Mouse (Mus musculus): ENCODE measurements around the gene Usp43. TPM values are rescaled to one million over a fixed set of nuclear protein-coding genes. Genes with fewer than 3 reads are reported as not detected.
A peak's percentile ranks its signal among the peaks of the same experiment; 100 is the strongest.

The Usp43 gene
- polyA plus RNA-seq, 1 experiment = 6.1 TPM

- Histone ChIP-seq H3K4me3 (ENCODE audit: insufficient read depth, low read length) (no peak overlapping the region), H3K4me1 (ENCODE audit: control insufficient read depth, insufficient read depth, low read length) (no peaks in the 10 kb centered on the region), H3K27ac (ENCODE audit: insufficient read depth, low read length) (no peak overlapping the region)
- no peak for TF ChIP-seq CTCF (IDR thresholded peaks at IDR 0.05; ENCODE audit: extremely low read depth, insufficient read depth, low read length)
- TF ChIP-seq POLR2A (IDR thresholded peaks at IDR 0.05; ENCODE audit: extremely low read depth, insufficient read depth, low read length) = no peak
Observed at GRCm38 (mm10) chr11:67948229-67948628, 26.3 kb upstream of the Usp43 start.

- Histone ChIP-seq H3K4me1 (ENCODE audit: control insufficient read depth, insufficient read depth, low read length) (no peaks in the 10 kb centered on the region), H3K27ac (ENCODE audit: insufficient read depth, low read length) (no peak overlapping the region), H3K4me3 (ENCODE audit: insufficient read depth, low read length) (no peak overlapping the region)
- TF ChIP-seq POLR2A (IDR thresholded peaks at IDR 0.05; ENCODE audit: extremely low read depth, insufficient read depth, low read length) (no peak), CTCF (IDR thresholded peaks at IDR 0.05; ENCODE audit: extremely low read depth, insufficient read depth, low read length) (no peak)
Observed at GRCm38 (mm10) chr11:67932156-67932555, 10.2 kb upstream of the Usp43 start.

DNA sequence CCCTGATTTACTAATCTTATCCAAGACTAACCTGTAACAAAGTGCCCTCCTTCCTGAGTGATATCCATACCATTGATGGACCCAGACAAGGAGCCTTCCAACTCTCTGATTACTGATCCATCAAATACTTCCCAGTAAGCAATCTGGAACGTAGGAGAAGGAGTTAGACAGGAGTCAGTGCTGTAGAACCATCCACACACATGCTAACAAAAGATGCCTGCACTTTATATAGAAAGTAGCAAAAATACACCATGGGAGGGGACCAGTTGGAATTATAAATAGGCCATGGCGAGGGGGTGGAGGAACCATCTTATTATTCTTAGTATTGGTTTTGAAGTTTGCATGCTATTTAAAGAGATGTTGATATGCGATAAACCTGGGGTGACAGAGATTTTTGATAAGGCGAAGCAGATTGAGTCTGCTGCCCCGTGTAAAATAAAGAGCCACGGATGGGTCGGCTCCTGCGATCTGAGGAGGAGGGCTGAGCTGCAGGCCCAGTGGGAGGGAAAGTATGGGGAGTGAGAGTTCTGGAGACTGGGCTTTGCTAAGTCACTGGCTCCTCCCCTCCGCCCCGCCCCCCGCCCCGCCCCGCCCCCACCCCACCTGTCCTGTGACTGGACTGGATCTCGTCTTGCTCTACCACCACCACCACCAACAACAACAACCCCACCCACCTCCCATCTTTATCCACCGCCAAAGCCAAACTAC is 4.5 kb upstream of the Usp43 start:
- TF ChIP-seq CTCF (IDR thresholded peaks at IDR 0.05; ENCODE audit: extremely low read depth, insufficient read depth, low read length) (no peak), POLR2A (IDR thresholded peaks at IDR 0.05; ENCODE audit: extremely low read depth, insufficient read depth, low read length) (no peak)
- no peak overlapping the region for H3K27ac ChIP-seq (ENCODE audit: insufficient read depth, low read length)
- H3K4me1 ChIP-seq (ENCODE audit: control insufficient read depth, insufficient read depth, low read length) = no peaks in the 10 kb centered on the region
- H3K4me3 ChIP-seq (ENCODE audit: insufficient read depth, low read length) = no peak overlapping the region

- Histone ChIP-seq H3K27ac (ENCODE audit: insufficient read depth, low read length) (no peak overlapping the region), H3K4me3 (ENCODE audit: insufficient read depth, low read length) (no peak overlapping the region), H3K4me1 (ENCODE audit: control insufficient read depth, insufficient read depth, low read length) (no peaks in the 10 kb centered on the region)
- TF ChIP-seq POLR2A (IDR thresholded peaks at IDR 0.05; ENCODE audit: extremely low read depth, insufficient read depth, low read length) = no peak
- no peak for TF ChIP-seq CTCF (IDR thresholded peaks at IDR 0.05; ENCODE audit: extremely low read depth, insufficient read depth, low read length)
Observed at GRCm38 (mm10) chr11:67925000-67925399, 3.0 kb upstream of the Usp43 start.

- Histone ChIP-seq H3K27ac (ENCODE audit: insufficient read depth, low read length) (no peak overlapping the region), H3K4me3 (ENCODE audit: insufficient read depth, low read length) (no peak overlapping the region)
- TF ChIP-seq POLR2A (IDR thresholded peaks at IDR 0.05; ENCODE audit: extremely low read depth, insufficient read depth, low read length) (no peak), CTCF (IDR thresholded peaks at IDR 0.05; ENCODE audit: extremely low read depth, insufficient read depth, low read length) (no peak)
Observed at GRCm38 (mm10) chr11:67923720-67924119, 1.8 kb upstream of the Usp43 start.

DNA sequence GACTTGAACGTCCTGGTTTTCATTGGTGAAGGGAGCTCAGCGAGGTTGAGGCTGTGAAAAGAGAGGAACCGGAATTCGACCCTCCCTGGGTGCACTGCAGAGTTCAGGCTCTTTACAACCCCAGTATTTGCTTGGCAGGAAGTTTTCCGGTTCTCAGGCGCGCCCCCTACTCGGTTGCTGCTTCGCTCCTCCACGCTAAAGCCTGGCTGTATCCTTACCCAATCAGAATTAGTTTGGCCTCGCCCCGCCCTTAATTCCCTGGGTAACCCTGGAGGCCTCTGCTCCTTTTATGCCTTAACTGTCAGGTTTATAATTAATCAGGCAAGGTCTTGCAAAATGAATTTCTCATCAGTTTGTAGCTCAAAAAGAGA is 787 bp upstream of the Usp43 start:
- Histone ChIP-seq H3K4me1 (ENCODE audit: control insufficient read depth, insufficient read depth, low read length) (no peaks in the 10 kb centered on the region), H3K4me3 (ENCODE audit: insufficient read depth, low read length) (peak overlapping the region; percentile 40), H3K27ac (ENCODE audit: insufficient read depth, low read length) (peak overlapping the region; percentile 60)
- TF ChIP-seq POLR2A (IDR thresholded peaks at IDR 0.05; ENCODE audit: extremely low read depth, insufficient read depth, low read length) (no peak), CTCF (IDR thresholded peaks at IDR 0.05; ENCODE audit: extremely low read depth, insufficient read depth, low read length) (no peak)

More at GRCm38 (mm10) chr11:67923720-67924119, 1.8 kb upstream of the Usp43 start:
- H3K4me1 ChIP-seq (ENCODE audit: control insufficient read depth, insufficient read depth, low read length) = no peaks in the 10 kb centered on the region

- TF ChIP-seq POLR2A (IDR thresholded peaks at IDR 0.05; ENCODE audit: extremely low read depth, insufficient read depth, low read length) (no peak), CTCF (IDR thresholded peaks at IDR 0.05; ENCODE audit: extremely low read depth, insufficient read depth, low read length) (no peak)
- Histone ChIP-seq H3K4me3 (ENCODE audit: insufficient read depth, low read length) (peak overlapping the region; percentile 40), H3K27ac (ENCODE audit: insufficient read depth, low read length) (no peak overlapping the region), H3K4me1 (ENCODE audit: control insufficient read depth, insufficient read depth, low read length) (no peaks in the 10 kb centered on the region)
Observed at GRCm38 (mm10) chr11:67921091-67921826, 694 bp downstream of the Usp43 start.

DNA sequence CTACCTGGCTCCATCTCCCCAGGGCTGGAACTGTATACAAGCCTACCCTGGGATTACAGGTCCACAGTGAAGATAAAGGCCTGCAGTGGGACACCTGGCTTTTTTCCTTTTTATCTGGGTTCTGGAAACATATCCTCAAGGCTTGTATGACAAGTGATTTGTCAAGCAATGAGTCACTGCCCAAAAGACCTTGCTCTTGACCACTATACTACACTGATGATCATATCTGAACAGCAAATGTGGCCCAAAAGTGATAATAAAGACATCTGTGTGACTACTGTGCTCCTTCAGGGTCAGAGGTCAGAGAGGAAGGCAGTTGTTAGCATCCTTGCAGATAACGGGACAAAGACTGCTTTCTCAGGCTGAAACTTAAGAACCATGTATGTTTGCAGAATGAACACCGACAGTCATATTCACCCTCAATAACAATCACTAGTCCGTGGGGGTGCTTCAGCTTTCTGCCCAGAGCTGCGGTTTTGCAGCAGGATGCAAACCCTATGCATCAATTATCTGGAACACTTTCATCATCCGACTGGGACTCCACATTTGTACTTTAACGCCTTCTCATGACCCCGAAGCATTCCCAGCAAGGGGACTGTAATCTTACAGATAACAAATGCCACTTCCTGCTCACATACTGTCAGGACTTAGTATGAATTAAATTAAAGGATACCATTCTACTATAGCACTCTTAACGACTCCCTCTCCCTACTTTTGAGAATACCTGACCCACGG is 1.6 kb downstream of the Usp43 start:
- TF ChIP-seq POLR2A (IDR thresholded peaks at IDR 0.05; ENCODE audit: extremely low read depth, insufficient read depth, low read length) = no peak
- no peak for TF ChIP-seq CTCF (IDR thresholded peaks at IDR 0.05; ENCODE audit: extremely low read depth, insufficient read depth, low read length)
- H3K27ac ChIP-seq (ENCODE audit: insufficient read depth, low read length) = no peak overlapping the region
- peak overlapping the region; percentile 40 for H3K4me3 ChIP-seq (ENCODE audit: insufficient read depth, low read length)
- no peaks in the 10 kb centered on the region for H3K4me1 ChIP-seq (ENCODE audit: control insufficient read depth, insufficient read depth, low read length)

DNA sequence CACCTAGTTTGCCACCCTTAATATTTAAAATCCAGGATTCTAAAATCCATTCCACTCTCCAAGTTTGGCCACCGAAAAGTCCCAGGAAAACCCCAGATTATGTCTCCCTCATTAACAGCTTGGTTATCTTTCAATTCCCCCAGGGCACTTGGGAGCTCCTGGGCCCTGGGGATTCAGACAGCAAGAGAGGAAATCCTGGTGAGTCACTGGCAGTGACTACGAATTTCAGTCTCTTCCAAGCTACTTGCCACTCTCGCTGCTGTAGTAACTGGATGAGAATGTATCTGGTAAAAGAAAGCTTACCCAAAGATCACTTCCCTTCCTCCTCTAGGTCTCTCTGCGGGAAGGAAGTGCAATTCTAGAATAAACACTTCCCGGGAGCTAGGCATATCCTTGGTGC is 2.4 kb downstream of the Usp43 start:
- no peak for TF ChIP-seq POLR2A (IDR thresholded peaks at IDR 0.05; ENCODE audit: extremely low read depth, insufficient read depth, low read length)
- no peak for TF ChIP-seq CTCF (IDR thresholded peaks at IDR 0.05; ENCODE audit: extremely low read depth, insufficient read depth, low read length)
- no peaks in the 10 kb centered on the region for H3K4me1 ChIP-seq (ENCODE audit: control insufficient read depth, insufficient read depth, low read length)
- no peak overlapping the region for H3K4me3 ChIP-seq (ENCODE audit: insufficient read depth, low read length)
- no peak overlapping the region for H3K27ac ChIP-seq (ENCODE audit: insufficient read depth, low read length)
